Mouse (Mus musculus) adrenal gland, adult (tissue): ENCODE measurements at regions not wholly inside any gene's neighbourhood (a gene's known extent, or its start where the extent isn't known, plus 50 kb on each side); places are given as distances from the start of the nearest gene placed in this dataset.
A peak's percentile ranks its signal among the peaks of the same experiment; 100 is the strongest.

Experiments used
- DNase-seq, 2 experiments: peaks; one replicate each; pipeline ENCODE4 v3.0.0; 2022 to 2023; ENCODE audit warnings: low spot score in 1 of 2; ENCODE audit not compliant: inconsistent age in 2 of 2

GRCm38 (mm10) chr15:62919264-62919663 lies 925.7 kb downstream of the Gsdmc2 start:
- no peak for DNase-seq

- no peak for DNase-seq
These were observed 936.6 kb downstream of the Gsdmc2 start for GRCm38 (mm10) chr15:62908379-62908778.

GRCm38 (mm10) chr15:62907181-62907580 lies 937.8 kb downstream of the Gsdmc2 start:
- no peak for DNase-seq

GRCm38 (mm10) chr15:62903047-62903822 lies 941.7 kb downstream of the Gsdmc2 start:
- DNase-seq = peak; percentile 87 to 97

GRCm38 (mm10) chr15:62901955-62902354 lies 943.0 kb downstream of the Gsdmc2 start:
- no peak for DNase-seq

GRCm38 (mm10) chr15:62889798-62890197 lies 955.2 kb downstream of the Gsdmc2 start:
- peak in 1 of 2 experiments; percentile 58 for DNase-seq

GRCm38 (mm10) chr15:62885331-62885730 lies 959.6 kb downstream of the Gsdmc2 start:
- DNase-seq = no peak

GRCm38 (mm10) chr15:62871082-62871766 lies 973.8 kb downstream of the Gsdmc2 start:
- peak in 1 of 2 experiments; percentile 73 for DNase-seq

GRCm38 (mm10) chr15:62862574-62862973 lies 982.4 kb downstream of the Gsdmc2 start:
- DNase-seq = no peak

- no peak for DNase-seq
These were observed 983.6 kb downstream of the Gsdmc2 start for GRCm38 (mm10) chr15:62861422-62861821.

- DNase-seq = peak; percentile 11 to 85
These were observed 995.7 kb downstream of the Gsdmc2 start for GRCm38 (mm10) chr15:62849326-62849725.

- no peak for DNase-seq
These were observed 999.1 kb downstream of the Gsdmc2 start for GRCm38 (mm10) chr15:62845884-62846283.

GRCm38 (mm10) chr15:62825586-62825985 lies 1019.4 kb downstream of the Gsdmc2 start:
- DNase-seq = no peak

GRCm38 (mm10) chr15:62823861-62824518 lies 1021.0 kb downstream of the Gsdmc2 start:
- no peak for DNase-seq

GRCm38 (mm10) chr15:62822305-62822704 lies 1022.7 kb downstream of the Gsdmc2 start:
- DNase-seq = no peak

- no peak for DNase-seq
These were observed 1031.9 kb downstream of the Gsdmc2 start for GRCm38 (mm10) chr15:62813093-62813492.

- no peak for DNase-seq
These were observed 1033.0 kb downstream of the Gsdmc2 start for GRCm38 (mm10) chr15:62812026-62812425.

- no peak for DNase-seq
These were observed 1035.7 kb downstream of the Gsdmc2 start for GRCm38 (mm10) chr15:62809320-62809719.

- DNase-seq = no peak
These were observed 1036.7 kb downstream of the Gsdmc2 start for GRCm38 (mm10) chr15:62808087-62808808.

- no peak for DNase-seq
These were observed 1037.6 kb downstream of the Gsdmc2 start for GRCm38 (mm10) chr15:62807364-62807763.

- peak; percentile 13 to 59 for DNase-seq
These were observed 1042.2 kb downstream of the Gsdmc2 start for GRCm38 (mm10) chr15:62802770-62803169.
